Mouse (Mus musculus) small intestine, adult 2 months (tissue): Measurements from ENCODE around the gene Urad.

Source experiments
- CTCF ChIP-seq: fragments of 200-500 bp; IDR thresholded peaks from 2 replicates; pipeline ENCODE4 v1.5.1; 2012; ENCODE audit warnings: low read depth, mild to moderate bottlenecking, control low read depth, inconsistent platforms, low read length, moderate library complexity, mixed read lengths; ENCODE audit not compliant: insufficient replicate concordance, insufficient read length; ENCODE audit errors: extremely low read depth
- POLR2A ChIP-seq: fragments of 200-500 bp; IDR thresholded peaks from 2 replicates; pipeline ENCODE4 v1.6.1; 2012; ENCODE audit warnings: low read depth, mild to moderate bottlenecking, control low read depth, inconsistent platforms, low read length, moderate library complexity

- peak; percentile 28; the same call in 1 of the 2 replicates for TF ChIP-seq CTCF
- TF ChIP-seq POLR2A, result no peak
Observed at GRCm38 (mm10) chr5:147327636-147328035, 5.4 kb upstream of the Urad start.
